Comparison of ENCODE assay signal across 9 mouse cellular contexts in the genomic region with DNA sequence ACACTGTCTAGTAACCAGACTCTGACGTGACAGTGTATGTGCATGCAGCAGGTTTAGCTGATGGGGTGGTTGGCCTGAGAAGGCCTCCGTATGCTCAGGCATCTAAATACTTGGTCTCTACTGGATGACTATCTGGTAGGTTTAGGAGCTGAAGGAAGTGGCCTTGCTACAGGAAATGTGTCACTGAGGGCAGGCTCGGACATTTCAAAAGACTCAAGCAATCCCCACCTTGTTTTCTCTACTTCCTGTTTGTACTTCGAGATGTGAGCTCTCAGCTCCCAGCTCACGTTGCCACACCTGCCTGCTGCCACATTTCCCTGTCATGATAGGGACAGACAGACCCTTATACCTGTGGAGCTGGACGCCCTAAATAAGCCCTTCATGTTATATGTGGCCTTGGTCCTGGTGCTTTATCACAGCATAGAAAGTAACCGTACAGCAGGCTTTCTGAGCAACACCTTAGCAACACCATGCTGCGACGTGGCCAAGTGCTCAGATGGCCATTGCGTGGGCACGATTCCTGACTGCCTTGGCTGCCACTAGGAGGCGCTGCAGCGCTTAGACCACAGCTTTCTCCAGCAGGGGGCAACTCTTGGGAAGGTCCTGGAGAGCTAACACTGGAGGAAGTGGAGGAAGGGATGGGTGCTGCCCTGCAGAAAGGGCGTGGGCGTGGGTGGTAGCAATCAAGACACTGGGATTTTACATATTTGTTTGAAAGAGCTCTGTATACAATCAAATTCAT.
A peak's percentile ranks its signal among the peaks of the same experiment; 100 is the strongest.
DNase-seq lines count a peak whose midpoint lies in the region; ATAC-seq lines count a peak whose summit lies in the region.
"Had no signal": no experiment of that assay in that cellular context is flagged by ENCODE, and none has a peak within 500 bp of the region (broad histone marks: within the 10 kb centered on the region; RNA-seq: fewer than 3 reads in every experiment).

No protein-coding gene starts in this region.

- H3K9me3 ChIP-seq in heart, embryonic 11.5 days (replicated peaks; ENCODE audit: control insufficient read depth, low read length), result no peaks in the 10 kb centered on the region
- H3K9me3 ChIP-seq: liver, embryonic 15.5 days had no signal

- peak; percentile 93 for DNase-seq in heart, adult 11 months
- DNase-seq in right cerebral cortex, adult 18-20 months, result peak; percentile 3
- DNase-seq in right cerebral cortex, postnatal 36 days (ENCODE audit: low spot score in 2 of 2), result no peak
- peak; percentile 76 for DNase-seq in embryo, embryonic 10.5 days (ENCODE audit: low spot score)
- no peak for DNase-seq in yolk sac, embryonic 10.5 days (ENCODE audit: low spot score)
- no peak for DNase-seq in left cerebral cortex, adult 8-10 months (ENCODE audit: low spot score in 2 of 2)

- no peaks in the 10 kb centered on the region for H3K27me3 ChIP-seq in heart, embryonic 11.5 days (ENCODE audit: control insufficient read depth, insufficient read depth, low read length)
- H3K27me3 ChIP-seq: liver, embryonic 15.5 days had no signal

- no peak overlapping the region for H3K4me3 ChIP-seq in heart, embryonic 11.5 days (ENCODE audit: low read depth, low read length)
- H3K4me3 ChIP-seq: liver, embryonic 15.5 days had no signal

- H3K4me2 ChIP-seq in heart, embryonic 11.5 days, result no peak overlapping the region
- H3K4me2 ChIP-seq: liver, embryonic 15.5 days had no signal

- no peak for ATAC-seq in heart, embryonic 11.5 days (replicated peaks; ENCODE audit: insufficient number of reproducible peaks, low FRiP score, low TSS enrichment)
- peak; percentile 78 for ATAC-seq in megakaryocyte-erythroid progenitor cell, adult 5-6 weeks (replicated peaks; ENCODE audit: low FRiP score, low TSS enrichment, poor library complexity, severe bottlenecking)

- 49% methylated on average over 15 of the region's 15 CpGs for WGBS in heart, embryonic 11.5 days (ENCODE audit: insufficient replicate concordance)

- no peaks in the 10 kb centered on the region for H3K36me3 ChIP-seq in heart, embryonic 11.5 days (ENCODE audit: control insufficient read depth, insufficient read depth, low read length)
- H3K36me3 ChIP-seq: liver, embryonic 15.5 days had no signal

- H3K4me1 ChIP-seq in heart, embryonic 11.5 days (ENCODE audit: control insufficient read depth, insufficient read depth, low read length), result no peaks in the 10 kb centered on the region; the same call in 1 of the 2 replicates
- H3K4me1 ChIP-seq: liver, embryonic 15.5 days had no signal

- no peak overlapping the region for H3K9ac ChIP-seq in heart, embryonic 11.5 days (ENCODE audit: low read depth, low read length)
- H3K9ac ChIP-seq: liver, embryonic 15.5 days had no signal

- H3K27ac ChIP-seq in heart, embryonic 11.5 days (ENCODE audit: low read depth, low read length), result no peak overlapping the region
- H3K27ac ChIP-seq: liver, embryonic 15.5 days had no signal

Comparison
In these comparisons a context has a peak if more than half of its experiments do, and no peak if none do; other contexts are left out.
1. DNase-seq: peak in heart, adult 11 months (single experiment), right cerebral cortex, adult 18-20 months (single experiment) and embryo, embryonic 10.5 days (single experiment); none in right cerebral cortex, postnatal 36 days (0 of 2), yolk sac, embryonic 10.5 days (single experiment) and left cerebral cortex, adult 8-10 months (0 of 2).